Mouse (Mus musculus): Measurements from ENCODE around the gene Pmepa1.

Pmepa1 gene

GRCm38 (mm10) chr2:173276409-173276808 lies at the start of gene Pmepa1:
TSS of gene Pmepa1 (minus strand) at chr2:173276533.
- in situ Hi-C loops (cut with MboI, MseI) = no loop called here

GRCm38 (mm10) chr2:173321754-173322153 lies 45.4 kb upstream of the Pmepa1 start:
- in situ Hi-C loops (cut with MboI, MseI) = no loop called here

DNA sequence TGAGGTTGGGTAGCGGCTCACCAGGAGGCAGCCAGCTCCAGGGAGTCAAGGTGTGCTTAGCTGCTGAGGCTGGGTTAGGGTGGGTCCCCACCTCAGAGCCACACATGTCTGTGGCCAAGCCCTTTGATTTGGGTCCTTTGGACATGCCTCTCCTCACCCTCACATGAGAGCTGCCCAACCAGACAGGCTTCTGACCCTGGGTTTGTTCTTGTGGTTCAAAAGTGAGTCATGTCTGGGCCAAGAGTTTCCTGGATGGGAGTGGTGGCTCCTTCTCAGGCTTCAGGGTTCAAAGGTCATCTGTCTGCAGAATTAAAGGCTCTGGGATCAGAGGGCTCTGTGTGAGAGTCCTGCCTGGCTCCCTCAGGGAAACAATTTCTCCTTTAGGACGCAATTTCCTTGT lies 44.9 kb upstream of the Pmepa1 start:
- in situ Hi-C loops (cut with MboI, MseI) = no loop called here

DNA sequence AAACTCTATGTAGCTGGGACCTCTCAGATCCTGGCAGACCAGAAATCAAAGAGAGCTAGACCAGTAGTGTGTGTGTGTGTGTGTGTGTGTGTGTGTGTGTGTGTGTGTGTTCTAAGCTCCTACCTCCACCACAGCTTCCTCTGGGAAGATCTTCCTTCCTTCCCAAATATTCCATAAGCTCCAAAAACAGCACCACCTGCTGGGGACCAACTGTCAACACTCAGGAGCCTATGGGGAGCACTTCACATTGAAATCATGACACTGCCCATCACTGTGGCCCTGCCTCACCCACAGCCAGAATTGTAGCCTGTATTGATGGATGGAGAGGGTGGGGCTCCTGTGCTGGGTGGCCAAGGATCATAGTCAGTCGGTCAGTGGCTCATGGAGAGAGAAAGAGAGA lies 38.0 kb upstream of the Pmepa1 start:
- in situ Hi-C loops (cut with MboI, MseI) = no loop called here

DNA sequence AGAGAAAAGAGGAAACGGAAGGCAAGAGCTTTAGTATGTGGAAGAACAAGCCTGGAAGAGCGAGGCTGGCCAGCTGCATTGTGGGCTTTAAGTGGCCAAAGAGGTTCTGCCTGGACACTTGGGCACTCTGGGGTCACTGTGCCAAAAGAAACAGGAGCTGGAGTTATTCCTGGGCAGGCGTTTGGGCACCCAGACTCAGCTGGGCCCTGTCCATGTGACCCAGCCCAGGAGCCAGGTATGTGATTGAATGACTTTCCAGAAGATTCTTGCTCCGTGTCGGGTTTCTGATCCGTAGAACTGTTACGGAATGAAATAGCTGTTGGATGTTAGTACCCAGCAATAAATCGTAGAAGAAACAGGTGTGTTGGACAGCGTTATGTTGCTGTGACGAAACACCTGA lies 32.2 kb upstream of the Pmepa1 start:
- in situ Hi-C loops (cut with MboI, MseI) = no loop called here

- in situ Hi-C loops (cut with MboI, MseI) = no loop called here
Observed at GRCm38 (mm10) chr2:173307984-173308383, 31.7 kb upstream of the Pmepa1 start.

DNA sequence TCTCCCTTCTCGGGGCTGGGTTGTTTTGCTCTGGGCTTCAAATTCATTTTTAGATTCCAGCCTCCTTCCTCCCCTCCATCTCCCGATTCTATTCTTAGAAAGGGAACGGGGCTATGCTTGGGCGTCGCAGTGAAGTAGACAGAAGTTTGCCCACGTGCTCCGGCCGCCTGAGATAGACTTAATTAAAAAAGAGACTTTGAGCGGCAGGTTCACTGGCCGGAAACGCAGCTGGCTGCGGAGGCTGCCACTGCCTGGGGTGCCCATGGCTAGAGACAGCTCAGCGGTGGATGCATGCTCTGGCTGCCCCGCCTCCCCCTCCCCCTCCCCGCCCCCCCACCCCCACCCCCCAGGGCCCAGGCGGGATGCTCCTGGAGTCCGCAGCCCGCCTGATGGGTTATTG lies 31.2 kb upstream of the Pmepa1 start:
- in situ Hi-C loops (cut with MboI, MseI) = no loop called here

DNA sequence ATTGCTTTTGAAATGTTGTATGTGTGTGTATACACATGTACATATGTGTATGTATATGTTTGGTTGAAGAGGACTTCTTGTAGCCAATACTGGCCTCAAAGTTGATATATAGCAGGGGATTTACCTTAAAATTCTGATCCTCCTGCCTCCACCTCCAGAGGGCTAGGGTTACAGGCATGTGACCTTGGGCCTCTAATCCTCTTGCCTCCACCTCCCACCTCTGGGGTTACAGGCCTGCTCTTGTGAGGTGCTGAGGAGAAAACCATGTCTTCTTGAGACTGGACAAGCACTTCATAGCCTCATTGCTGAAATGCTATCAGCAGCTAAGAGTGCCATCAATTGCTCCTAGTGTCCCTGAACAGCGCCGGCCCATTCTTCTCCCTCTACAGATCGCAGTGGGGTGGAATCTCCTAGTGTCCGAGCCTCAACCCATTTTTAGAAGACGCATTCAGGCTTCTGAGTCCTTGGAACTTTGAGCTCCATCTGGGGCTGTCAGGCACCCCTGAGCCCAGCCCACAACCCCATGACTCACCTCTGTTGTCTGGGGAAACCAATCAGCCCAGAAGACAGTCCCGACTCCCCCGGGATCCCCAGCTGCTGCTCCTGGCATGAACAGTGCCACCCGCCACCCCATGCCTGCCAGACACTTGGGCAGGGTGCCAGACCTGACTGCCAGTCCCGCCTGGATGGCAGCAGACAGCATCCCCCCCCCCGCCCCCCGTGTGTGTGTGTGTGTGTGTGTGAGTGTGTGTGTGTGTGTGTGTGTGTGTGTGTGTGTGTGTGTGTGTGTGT lies 30.6 kb upstream of the Pmepa1 start:
- in situ Hi-C loops (cut with MboI, MseI) = no loop called here

GRCm38 (mm10) chr2:173305011-173305410 lies 28.7 kb upstream of the Pmepa1 start:
- in situ Hi-C loops (cut with MboI, MseI) = no loop called here

GRCm38 (mm10) chr2:173300663-173301630 lies 24.6 kb upstream of the Pmepa1 start:
- in situ Hi-C loops (cut with MboI, MseI) = no loop called here

DNA sequence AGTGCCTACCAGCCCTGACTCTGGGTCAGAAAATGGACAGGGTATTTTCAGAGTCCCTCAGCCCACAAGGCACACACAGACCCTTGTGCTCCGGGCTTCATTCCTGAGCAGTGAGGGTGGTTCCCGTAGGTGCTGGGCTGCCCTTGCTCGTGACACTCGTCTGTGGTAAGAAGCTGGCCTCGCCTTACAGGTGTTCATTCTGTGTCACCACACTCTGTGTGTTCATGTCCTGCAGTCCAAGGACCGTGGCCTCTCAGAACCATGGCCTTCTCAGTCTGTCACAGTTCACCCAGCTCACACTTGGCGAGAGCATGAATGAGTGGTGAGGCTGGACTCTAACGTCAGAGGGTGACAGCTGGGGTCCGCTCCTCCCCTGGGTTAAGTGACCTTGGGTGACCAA lies 20.1 kb upstream of the Pmepa1 start:
- in situ Hi-C loops (cut with MboI, MseI) = no loop called here

DNA sequence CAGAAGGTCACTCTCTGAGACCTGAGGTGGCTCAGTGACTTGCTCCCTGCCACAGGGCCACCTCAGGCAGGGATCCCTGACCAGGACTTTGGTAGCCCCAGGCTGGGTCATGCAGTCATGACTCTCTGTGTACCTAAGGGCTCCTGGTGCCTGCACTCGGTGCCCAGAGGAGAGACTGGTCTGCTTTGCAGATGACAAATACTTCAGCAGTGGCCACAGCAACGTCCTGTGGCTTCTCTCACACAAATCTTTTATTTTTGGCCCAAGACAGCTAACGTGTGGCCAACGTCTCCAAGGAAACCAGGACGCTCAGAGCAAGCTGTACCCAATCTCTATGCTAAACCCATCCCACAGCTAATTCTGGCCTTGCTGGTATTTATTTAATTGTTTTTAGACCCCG lies 16.7 kb upstream of the Pmepa1 start:
- in situ Hi-C loops (cut with MboI, MseI) = no loop called here

- in situ Hi-C loops (cut with MboI, MseI) = no loop called here
Observed at GRCm38 (mm10) chr2:173292551-173292950, 16.2 kb upstream of the Pmepa1 start.

DNA sequence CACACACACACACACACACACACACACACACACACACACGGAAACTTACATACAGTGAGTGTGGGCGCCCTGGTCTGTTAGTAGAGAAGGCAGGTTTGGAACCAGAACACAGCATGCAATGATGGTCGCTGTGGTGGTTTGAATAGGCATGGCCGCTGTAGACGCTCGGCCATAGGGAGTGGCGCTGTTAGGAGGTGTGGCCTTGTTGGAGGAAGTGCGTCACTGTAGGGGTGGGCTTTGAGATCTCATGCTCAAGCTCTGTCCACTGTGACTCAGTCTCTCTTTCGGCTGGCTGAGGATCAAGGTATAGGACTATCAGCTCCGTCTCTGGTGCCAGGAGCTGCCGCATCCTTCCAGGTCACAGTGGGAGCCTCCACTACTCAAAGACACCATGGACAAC lies 14.6 kb upstream of the Pmepa1 start:
- in situ Hi-C loops (cut with MboI, MseI) = no loop called here

DNA sequence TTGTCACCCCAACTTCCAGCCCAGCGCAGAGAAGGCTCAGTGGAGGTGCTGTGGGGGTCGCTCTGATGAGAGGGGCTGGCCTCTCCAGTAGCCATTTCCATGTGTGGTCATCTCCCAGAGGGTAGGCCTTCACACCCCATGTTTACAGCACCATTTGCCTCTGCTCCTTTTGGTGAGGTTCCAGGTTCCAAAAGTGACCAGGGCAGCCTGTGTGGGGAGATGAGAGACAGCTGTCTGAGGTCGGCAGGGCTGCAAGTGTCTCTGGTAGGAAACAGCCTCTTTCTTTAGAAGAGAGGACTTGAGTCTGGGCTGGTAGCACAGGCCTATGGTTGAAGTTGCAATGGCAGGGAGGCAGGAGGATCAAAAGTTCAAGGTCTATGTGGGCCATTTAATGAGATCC lies 13.6 kb upstream of the Pmepa1 start:
- in situ Hi-C loops (cut with MboI, MseI) = no loop called here

DNA sequence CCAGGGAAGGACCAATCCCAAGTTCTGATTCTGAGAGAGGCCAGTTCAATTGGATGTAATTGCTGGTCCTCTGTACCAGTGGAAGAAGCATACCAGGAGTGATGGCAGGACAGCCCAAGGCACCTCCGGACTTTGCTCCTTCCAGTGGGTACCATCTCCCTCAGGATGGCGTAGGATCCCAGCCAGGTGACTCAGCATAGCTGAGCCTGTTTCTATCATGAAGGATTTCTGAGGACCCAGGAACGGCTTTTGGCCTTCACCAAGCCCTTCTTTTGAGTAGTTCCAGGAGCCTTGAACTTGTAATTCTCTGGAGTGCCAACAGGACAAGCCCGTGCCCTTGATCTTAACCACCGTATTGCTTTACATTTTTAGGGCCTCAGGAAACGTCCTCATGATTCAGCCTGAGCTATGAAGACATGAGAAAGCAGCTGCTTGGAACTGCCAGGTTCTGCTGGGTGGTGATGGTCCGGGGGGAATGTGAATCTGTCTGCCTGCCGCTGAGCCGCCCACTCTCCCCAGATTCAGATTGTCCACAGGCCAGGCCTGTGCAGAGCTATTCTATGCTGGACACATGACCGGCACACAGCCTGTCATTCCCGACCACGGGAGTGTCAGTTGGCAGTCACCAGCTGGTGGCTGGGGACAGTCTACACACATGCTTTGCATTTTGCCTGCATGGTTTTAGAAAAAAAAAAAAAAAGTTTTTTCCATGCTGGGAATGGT lies 9.6 kb upstream of the Pmepa1 start:
- in situ Hi-C loops (cut with MboI, MseI) = no loop called here

DNA sequence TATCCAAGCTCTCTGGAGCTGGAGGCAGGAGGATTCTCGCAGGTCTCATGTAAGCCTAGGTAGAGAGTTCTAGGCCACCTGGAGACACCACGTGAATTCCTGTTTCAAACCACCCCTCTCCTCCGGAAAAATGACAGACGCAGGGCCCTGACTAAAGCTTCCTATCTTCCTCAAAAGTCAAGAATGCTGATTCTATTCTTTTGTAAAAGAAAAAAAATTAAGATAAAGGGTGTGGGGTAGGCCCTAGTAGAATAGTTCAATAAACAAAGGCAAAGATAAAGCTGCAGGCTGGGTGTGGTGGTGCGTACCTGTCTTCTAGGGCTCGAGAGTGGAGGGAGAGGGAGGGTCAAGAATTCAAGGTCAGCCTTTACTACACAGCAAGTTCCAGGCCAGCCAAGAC lies 8.4 kb upstream of the Pmepa1 start:
- in situ Hi-C loops (cut with MboI, MseI) = no loop called here

GRCm38 (mm10) chr2:173282191-173282590 lies 5.9 kb upstream of the Pmepa1 start:
- in situ Hi-C loops (cut with MboI, MseI) = no loop called here

- in situ Hi-C loops (cut with MboI, MseI) = no loop called here
Observed at GRCm38 (mm10) chr2:173281021-173281937, 4.9 kb upstream of the Pmepa1 start.

DNA sequence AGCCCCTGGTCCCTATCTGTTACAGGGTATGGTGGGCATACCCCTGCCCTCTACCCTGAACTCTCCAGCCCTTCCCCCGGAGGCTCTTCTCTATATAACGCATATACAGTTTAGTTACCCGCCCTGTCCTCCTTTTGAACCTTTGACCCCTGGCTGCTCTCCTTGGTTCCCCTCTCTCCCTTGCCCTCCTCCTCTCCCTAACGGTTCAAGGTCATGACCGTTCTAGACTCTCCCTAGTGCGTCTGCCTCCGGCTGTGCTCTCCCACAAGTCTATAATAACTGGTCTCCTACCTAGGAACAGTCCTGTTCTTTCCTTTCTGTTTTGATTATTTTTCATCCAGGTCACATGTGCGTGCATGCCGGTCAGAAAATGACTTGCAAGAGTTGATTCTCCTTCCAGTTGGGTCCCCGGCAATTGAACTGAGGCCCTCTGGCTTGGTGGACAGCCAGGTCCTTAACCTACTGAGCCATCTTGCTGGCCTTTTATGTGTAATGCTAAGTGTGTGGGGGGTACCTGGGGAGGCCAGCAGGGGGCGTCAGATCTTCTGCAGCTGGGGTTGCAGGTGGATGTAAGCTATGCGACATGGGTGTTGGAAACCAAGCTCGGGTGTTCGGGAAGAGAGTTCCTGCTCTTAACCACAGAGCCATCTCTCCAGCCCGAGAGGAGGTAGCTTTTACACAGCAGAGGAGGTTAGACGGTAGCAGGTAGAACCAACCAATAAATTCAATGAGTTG lies 2.7 kb upstream of the Pmepa1 start:
- in situ Hi-C loops (cut with MboI, MseI) = no loop called here
